Mouse (Mus musculus) spleen, postnatal 10 days (tissue): ENCODE measurements around the gene Zdhhc1.

Source experiments
- DNase-seq, 2 experiments: peaks; one replicate each; pipeline ENCODE4 v3.0.0; 2021 to 2022; ENCODE audit warnings: low spot score in 2 of 2

The Zdhhc1 gene

DNA sequence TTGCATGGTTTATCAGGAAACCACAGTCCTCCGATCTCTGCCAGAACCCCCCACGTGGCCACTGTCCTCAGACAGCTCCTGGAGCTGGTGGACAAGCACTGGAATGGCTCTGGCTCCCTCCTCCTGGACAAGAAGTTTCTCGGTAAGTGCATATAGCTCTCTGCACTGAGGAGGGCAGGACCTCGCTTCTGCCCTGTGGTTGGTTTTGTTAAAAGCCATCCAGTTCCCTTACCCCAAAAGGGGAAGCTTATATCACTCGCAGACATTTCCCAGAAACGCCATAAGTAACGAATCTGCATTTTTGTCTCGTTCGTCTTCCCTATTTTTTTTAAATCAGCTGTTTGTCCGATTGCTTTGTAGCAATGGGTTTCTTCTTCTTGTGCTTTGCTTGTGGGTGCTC, 41.5 kb downstream of the Zdhhc1 start:
- no peak for DNase-seq

DNA sequence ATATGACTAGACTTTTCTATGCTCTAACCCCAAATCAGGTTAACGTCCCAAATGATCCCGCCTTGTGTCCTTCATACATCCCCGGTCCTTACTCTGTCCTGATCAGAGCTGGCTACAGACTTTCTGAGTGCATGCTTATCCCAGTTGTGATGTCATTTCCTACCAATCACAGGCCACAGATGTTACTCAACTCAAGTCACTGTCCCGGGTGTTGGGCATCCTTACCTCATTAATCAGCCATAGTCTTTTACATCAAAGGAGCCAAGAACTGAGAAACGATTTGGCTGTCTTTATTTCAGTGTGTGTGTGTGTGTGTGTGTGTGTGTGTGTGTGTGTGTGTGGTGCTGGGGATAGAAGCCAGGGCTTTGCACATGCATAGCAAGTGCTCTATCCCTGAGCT, 42.6 kb downstream of the Zdhhc1 start:
- DNase-seq = no peak

DNA sequence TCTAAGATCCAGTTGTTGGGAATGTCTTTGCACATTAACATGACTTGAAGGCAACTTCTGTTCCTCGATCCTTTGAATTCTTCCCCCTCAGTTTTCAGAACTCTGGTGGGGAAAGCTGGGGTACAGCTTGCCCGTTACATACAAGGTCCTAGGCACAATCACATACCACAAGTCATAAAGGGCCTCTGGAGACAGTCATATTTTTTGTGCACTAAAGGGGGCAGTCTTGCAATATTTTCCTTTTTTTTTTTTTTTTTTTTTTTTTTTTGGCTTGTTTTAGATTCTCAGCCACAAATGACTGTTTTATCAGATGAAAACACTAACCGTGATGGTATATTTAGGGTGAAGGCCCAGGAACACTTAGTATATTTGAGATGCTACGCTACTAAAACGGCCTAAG, 43.4 kb downstream of the Zdhhc1 start:
- no peak for DNase-seq

DNA sequence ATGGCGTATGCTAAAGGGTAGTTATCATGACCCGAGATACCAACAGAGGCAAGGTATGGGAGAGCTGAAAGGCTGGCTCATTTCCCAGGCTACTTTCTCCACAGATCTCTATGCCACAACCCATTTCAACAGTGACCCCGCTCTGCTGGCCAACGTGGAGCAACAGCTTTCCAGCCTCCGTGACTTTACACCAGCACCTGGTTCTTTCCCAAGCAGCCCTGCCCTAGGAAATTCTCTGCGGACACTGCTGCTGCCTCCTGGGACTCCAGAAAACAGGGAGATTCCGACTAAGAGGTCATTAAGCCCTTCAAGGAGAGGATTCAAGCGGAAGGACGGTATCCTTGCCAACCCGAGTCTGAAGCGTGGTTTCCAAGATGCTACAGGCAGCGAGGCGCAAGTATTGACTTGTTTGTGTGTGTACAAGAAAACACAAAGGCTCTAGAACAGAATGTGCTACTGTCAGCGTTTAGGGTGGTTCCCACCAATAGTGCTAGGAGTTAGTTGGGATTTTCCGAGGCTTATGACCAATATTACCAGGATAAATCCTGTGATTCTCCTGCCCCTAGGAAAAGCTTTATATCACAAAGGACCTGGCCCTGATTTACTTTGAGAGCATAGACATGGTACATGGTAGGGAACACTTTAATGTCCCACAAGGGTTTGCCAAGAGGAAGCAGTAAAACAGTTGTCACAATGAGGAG, 44.6 kb downstream of the Zdhhc1 start:
- no peak for DNase-seq

DNA sequence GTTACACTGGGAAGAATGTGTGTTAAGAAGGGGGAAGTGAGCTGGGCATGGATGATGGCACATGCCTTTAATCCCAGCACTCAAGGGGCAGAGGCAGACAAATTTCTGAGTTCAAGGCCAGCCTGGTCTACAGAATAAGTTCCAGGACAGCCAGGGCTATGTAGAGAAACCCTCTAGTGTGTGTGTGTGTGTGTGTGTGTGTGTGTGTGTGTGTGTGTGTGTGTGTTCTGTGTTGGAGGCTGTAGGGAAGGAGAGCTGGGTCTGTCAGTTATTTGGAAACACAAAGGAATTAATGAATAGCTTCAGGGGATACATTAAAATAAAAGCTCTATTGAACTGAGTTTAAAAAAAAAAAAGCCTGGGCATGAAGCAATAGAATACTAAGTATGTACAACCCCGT, 45.7 kb downstream of the Zdhhc1 start:
- DNase-seq = no peak

DNA sequence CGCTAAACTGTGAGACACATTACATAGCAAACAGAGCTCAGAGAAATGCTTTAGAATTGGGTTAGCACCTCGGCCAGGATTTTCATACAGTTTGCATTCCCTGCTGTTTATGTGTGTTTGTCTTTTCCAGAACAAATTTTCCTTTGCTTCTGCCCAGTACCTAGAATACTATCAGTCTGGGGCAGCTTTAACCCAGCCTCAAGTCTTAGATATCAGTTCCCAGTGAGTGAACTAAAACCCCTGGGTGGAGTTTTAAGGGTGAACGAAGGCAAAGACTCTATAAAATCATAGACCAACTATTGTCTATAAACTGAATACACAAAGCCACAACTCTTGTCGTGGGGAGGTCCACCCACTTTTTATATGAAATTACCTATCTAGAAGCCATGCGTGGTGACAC, 48.1 kb downstream of the Zdhhc1 start:
- peak in 1 of 2 experiments; percentile 26 for DNase-seq

DNA sequence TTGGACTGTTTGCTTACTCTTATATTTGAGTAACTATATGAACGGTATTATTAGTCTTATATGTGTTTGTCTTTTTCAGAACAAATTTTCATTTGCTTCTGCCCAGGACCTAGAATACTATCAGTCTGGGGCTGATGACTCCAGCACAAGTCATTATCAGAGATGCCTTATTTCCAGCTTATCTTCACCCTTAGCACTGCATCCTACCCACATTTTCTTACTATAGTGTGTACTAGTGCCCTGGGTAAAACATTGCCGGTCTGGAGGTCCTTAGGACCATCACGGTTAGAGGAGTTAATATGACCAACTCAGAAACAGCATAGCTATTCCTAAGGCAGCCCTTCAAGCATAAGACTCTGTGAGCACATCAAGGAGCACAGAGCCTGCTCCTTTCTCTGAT, 48.5 kb downstream of the Zdhhc1 start:
- no peak for DNase-seq

DNA sequence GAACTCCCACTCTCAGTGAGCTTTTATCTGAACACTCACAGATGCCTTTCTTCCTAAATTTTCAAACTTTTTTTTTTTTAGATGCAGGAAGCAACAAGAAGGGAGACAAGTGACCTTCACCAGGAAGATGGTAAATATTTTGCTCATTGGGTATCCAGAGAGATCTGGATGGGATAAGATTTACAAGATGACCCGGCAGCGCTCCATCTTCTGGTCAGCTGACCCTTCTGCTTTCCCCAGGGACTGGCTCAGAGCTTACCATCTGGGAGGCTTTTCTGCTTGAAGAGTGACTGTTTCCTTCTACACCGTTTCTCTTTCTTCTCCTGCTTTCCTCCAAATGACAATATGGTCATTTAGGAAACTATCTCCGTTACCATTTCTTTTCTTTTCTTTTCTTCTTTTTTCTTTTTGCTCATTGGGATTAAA, 50.6 kb downstream of the Zdhhc1 start:
- no peak for DNase-seq

DNA sequence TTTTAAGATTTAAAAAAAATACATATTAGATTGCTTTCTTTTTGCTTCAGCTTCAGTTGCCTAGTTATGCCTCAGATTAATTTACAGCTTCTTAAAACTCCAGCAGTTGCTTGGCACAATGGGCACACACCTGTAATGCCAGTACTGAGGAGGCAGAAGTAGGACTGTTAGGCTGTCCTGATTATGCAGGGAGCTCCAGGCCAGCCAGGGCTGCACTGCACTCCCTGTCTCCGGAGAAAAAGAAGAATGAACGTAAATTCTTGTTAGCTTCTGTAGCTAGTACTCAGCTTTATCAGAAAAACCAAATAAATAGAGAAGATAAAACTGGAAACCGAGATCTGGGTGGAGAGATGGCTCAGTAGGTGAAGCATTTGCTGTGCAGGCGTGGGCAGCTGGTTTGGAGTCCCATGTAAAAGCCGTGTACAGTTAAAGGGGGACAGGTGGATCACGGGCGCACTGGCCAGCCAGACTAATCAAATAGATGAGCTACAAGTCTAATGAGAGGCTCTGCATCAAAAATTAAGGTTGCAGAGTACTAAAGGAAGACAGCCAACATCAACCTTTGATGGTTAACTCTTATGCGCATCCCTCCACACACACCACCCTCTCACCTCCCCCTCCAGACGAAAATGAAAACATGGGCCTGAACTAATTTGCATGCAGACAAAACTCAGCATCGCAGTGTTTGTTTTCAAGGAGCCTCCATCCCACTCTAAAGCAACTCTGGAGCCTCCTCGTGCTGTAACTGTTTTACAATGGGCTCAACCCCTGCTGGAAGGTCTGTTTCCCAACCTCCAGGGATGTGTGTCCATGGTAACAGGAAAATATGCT, 51.2 kb downstream of the Zdhhc1 start:
- no peak for DNase-seq

DNA sequence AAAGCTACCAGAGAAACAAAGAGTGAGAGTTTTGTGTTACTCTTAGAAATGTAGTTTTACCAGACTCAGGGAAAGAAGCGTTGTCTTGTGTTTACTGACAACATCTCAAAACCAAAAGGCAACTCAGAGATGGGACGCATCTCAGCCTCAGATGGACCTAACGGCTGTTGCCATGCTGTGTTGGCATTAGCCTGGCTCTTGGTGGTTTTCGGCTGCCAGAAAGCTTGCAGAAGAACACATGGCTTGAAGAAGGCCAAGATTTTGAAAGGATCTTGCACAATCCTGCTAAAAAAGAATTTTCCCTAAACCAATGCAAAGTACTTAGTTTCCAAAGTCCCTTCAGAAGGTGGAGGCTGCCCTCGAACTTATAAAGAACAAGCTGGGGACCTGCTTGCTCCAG, 54.0 kb downstream of the Zdhhc1 start:
- no peak for DNase-seq

DNA sequence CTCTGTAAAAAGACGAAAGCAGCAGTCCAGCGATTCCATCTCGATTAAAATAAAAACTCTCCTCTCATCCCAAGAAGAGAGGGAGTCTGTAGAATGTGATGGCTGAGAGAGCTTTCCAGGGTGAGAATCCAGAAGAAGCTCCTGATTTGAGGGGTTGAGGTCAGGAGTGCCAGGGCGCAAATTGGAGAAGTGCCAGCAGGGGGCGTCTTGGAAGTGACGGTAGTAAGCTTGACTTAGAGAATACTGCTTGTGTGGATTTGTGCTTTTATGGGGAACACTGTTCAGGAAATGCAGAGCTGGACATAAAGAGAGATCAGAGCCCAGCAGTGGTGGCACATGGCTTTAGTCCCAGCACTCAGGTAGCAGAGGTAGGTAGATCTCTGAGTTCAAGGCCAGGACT, 55.3 kb downstream of the Zdhhc1 start:
- DNase-seq = peak; percentile 55 to 80

DNA sequence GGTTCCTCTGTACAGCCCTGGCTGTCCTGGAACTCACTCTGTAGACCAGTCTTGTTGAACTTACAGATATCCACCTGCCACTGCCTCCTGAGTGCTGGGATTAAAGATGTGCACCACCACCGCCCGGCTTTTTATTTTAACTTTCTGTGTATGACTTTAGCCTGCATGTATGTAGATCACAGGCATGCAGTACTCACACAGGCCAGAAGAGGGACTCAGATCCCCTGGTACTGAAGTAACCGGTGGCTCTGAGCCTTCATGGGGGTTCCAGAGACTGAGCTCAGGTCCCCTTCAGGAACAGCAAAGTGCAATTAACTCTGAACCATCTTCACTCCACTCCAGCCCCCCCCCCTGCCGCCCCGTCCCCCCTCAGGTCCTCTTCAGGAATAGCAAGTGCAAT, 57.8 kb downstream of the Zdhhc1 start:
- DNase-seq = peak in 1 of 2 experiments; percentile 74

DNA sequence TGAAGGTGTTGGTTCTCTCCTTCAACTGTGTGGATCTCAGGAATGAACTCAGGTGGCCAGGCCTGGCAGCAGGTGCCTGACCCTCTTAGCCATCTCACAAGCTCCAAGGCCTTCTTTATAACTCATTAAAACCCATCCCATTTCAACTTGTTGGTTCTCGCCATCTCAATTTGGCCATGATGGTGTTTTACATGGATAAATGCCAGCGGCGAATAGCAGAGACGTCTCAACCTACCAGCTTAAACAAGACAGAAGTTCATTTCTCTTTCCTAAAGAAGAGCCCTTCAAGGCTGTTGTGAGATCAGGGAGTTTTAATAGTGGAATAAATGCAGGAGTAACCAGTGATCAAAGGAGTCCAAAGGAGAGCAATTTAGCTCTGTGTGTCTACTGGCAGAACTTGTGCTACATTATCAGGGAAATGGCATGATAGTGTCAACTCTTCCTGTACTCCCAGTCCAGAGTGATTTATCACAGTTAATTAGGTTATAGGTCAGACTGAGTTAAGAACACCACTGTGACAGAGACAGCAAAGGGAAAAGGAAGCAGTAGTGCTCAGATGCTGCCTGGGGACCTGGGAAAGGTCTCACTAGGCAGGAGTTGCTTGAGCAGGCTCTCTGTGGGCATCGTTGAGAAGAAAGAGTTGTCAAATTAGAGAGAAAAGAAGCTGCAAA, 59.5 kb downstream of the Zdhhc1 start:
- DNase-seq = no peak

DNA sequence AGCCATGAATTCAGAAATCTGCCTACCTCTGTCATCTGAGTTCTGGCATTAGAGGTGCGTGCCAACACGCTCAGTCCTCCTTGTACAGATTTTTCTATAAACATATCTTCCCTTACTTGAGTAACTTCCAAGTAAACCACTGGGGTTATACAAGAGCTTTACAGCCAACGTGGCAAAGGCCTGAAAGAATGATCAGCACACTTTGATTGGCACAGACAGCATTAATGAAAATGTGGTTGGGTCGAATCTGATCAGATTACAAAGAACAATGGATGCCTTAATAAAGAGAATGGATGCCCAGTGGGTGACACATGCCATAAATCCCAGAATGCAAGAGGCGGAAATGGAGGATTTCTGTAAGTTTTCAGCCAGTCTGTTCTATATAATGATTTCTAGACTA, 60.5 kb downstream of the Zdhhc1 start:
- no peak for DNase-seq

DNA sequence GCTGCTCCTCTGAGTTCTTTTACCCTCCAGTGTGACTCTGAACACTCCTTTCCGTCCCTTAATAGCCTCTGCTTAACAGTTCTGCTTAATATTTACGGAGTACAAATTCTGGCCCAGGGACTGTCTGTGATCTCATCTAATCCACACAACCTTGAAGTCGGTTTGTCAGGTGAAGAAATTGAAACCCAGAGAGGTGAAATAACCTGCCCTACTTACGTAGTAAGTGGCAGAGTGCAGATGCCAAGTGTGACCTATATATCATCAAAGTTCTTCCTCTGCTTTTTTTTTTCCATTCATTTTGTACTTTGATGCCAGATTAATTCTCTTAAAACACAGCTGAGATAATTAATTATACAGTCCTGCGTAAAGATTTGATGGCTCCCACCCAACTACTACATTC, 62.6 kb downstream of the Zdhhc1 start:
- no peak for DNase-seq

DNA sequence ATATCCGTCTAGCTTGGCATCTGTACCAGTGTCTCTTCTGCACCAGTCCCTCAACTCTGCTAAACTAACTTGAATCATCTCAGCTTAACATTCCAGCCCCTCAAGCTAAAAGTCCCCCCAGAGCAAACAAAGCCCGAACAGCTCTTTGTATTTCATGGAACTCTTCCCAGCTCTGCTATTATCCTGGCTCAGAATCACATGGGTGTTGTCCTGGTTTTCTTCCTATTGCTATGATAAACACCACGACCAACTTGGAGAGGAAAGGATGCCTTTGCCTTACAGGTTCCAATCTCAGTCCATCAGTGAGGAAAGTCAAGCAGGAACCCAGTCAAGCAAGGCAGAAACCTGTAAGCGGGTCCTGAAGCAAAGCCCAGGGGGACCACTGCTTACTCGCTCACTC, 63.2 kb downstream of the Zdhhc1 start:
- DNase-seq = no peak

DNA sequence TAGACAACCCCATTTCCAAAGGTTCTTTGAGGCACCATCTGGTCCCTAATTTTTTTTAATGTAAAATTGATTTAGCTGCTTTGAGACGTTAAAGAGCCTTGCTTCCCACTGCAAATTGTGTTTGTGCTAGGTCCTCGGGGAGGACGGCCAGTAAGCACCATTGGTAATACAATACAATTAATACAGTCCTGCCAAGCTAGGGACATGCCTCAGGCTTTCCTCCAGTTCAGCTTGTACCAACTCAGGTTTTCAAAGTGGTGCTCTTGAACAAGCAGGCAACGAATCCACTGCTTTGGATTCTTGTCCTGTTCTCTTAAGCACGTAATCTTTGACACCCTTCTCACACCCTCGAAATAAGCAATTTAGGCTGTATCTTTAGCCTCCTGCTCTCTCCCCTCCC, 63.7 kb downstream of the Zdhhc1 start:
- DNase-seq = no peak

DNA sequence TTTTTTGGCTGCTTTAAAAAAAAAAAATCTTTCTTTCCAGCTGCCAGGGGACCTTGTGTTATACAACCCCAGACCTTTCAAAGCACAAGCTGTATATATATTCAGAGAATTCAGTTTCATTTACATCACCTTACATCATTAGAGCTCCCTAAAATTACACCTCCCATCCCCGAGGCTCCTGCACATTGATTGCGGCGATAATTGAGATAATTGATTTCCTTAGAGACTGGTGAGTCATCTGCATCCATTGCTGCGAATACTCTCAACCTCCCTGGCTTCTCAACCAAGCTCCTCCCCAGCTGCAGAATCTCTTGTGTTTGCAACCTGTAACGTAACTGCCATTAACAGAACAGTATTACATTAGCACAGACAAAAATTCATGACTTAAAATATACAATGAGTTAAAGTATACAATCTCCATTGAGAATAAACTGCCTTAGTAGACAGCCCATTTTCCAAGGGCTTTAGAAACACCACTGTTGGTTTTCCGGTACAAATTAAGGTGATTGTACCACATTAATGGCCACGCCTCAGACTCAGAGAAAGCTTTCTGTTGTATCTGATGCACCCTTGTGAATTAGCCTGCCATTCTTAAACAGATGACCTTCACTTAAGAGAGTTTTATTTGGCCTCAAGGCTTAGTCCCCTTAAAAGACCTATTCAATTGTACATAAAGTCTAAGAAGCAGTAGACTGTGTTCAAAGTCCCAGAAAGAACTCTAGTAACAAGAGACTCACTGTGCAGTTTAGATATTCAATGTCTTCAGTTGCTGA, 64.8 kb downstream of the Zdhhc1 start:
- DNase-seq = no peak

DNA sequence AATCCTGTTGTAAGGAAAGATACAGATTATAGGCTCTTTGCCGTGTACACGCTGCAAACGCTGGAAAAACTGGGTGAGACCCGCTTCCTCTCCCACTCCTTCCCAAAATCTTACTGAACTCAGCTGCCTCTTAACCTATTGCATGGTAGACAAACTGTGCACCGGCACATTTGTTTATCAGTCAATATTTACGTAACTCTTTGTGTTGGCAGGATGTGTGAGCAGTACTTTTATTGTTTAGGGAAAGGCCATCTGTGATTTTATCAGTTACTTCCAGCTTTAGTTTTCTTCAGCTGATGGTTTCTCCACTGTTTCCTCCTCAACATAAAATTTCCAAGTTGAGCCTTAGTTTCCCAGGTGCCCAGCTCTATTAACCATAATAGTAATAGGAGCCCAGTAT, 69.8 kb downstream of the Zdhhc1 start:
- no peak for DNase-seq
